Mouse (Mus musculus) midbrain, embryonic 11.5 days (tissue): ENCODE data around the gene Stxbp6. TPM values are rescaled to one million over a fixed set of nuclear protein-coding genes. Genes with fewer than 3 reads are reported as not detected.

ENCODE experiments used
- ATAC-seq: fragments of 200-750 bp; cut with Nextera tagmentation; 2 replicates; pipeline ENCODE4 v1.8.0; 2017; ENCODE audit warnings: moderate TSS enrichment, moderate library complexity; ENCODE audit not compliant: low FRiP score
- DNase-seq: peaks from one replicate; pipeline ENCODE4 v3.0.0; 2015; ENCODE audit warnings: low spot score; ENCODE audit errors: missing footprints
- H3K27ac ChIP-seq: fragments of 300-500 bp; sonication (generic); 2 replicates; pipeline ENCODE4 v1.5.1; 2014; ENCODE audit warnings: low read depth, low read length
- H3K27me3 ChIP-seq: fragments of 300-500 bp; sonication (generic); 2 replicates; pipeline ENCODE4 v1.6.1; 2014; ENCODE audit warnings: mild to moderate bottlenecking, low read length, moderate library complexity, mixed read lengths; ENCODE audit not compliant: control insufficient read depth, insufficient read depth
- H3K36me3 ChIP-seq: fragments of 300-500 bp; sonication (generic); 2 replicates; pipeline ENCODE4 v1.6.1; 2014; ENCODE audit warnings: mild to moderate bottlenecking, low read length, moderate library complexity, mixed read lengths; ENCODE audit not compliant: control insufficient read depth, insufficient read depth
- H3K4me1 ChIP-seq: fragments of 300-500 bp; sonication (generic); 2 replicates; pipeline ENCODE4 v1.6.1; 2014; ENCODE audit warnings: low read length; ENCODE audit not compliant: control insufficient read depth, insufficient read depth
- H3K4me2 ChIP-seq: fragments of 300-500 bp; sonication (generic); 2 replicates; pipeline ENCODE4 v1.6.1; 2014; ENCODE audit warnings: mild to moderate bottlenecking, moderate library complexity
- H3K4me3 ChIP-seq: fragments of 300-500 bp; sonication (generic); 2 replicates; pipeline ENCODE4 v1.5.1; 2014; ENCODE audit warnings: low read depth, low read length
- H3K9ac ChIP-seq: fragments of 300-500 bp; sonication (generic); 2 replicates; pipeline ENCODE4 v1.6.1; 2014; ENCODE audit warnings: low read length
- H3K9me3 ChIP-seq: fragments of 300-500 bp; sonication (generic); 2 replicates; pipeline ENCODE4 v1.6.1; 2016; ENCODE audit warnings: low read length; ENCODE audit not compliant: control insufficient read depth
- WGBS: fragments of 180-500 bp; shearing (Covaris S2); extraction: QIAGEN DNeasy Blood & Tissue Kit; methylation state at CpG from one replicate; pipeline ENCODE4 v1.1.7; 2014; 5-methylcytosine and 5-hydroxymethylcytosine counted together
- polyA plus RNA-seq: library from polyadenylated mRNA; unstranded; fragments of >200 nt; fragmentation: Nextera tagmentation; extraction: Ambion mirVana; gene quantifications from 2 replicates; pipeline ENCODE4 v1.2.1, GENCODE M21; 2014

The Stxbp6 gene
- polyA plus RNA-seq, 1 experiment from 2014 or later: 21.3 TPM

DNA sequence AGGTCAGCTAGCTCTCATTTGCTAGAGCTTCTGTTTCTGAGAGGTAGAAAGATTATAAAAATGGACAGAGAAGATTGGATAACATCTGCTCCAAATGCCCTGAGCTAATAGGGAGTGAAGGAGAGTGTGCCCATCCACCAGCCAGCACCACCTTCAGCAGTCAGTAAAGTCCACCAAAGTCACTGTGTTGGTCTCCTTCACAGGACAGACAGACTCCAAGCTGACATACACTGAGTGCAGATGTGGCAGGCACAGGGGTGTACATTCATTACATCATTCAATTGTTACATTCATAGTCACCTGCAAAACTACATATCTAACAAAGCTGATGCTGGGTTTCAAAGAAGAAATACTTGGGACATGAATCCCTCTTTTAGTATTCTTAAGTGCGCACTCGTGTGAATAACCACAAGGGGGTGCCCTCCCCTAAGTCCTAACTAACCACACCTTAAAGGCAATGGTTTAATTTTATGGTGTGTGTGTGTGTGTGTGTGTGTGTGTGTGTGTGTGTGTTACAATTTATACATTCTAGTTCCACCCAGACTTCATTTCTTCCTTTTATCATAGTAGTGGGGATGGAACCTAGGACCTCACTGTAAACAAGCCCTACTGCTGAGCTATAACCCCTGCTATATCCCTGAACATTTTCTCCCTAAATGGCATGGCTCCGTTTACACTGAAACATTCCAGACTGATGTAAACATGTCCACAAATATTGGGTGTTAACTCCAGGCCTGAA is 225.9 kb downstream of the Stxbp6 start:
- no peaks in the 10 kb centered on the region for H3K36me3 ChIP-seq
- ATAC-seq (peak; percentile 63), DNase-seq (peak; percentile 91)
- no peak overlapping the region for H3K27ac ChIP-seq
- H3K4me1 ChIP-seq: no peaks in the 10 kb centered on the region
- 47% methylated on average over 3 of the region's 3 CpGs for WGBS
- H3K27me3 ChIP-seq: no peaks in the 10 kb centered on the region
- no peak overlapping the region for H3K4me3 ChIP-seq
- H3K9ac ChIP-seq: no peak overlapping the region
- H3K4me2 ChIP-seq: no peak overlapping the region
- H3K9me3 ChIP-seq: no peaks in the 10 kb centered on the region

DNA sequence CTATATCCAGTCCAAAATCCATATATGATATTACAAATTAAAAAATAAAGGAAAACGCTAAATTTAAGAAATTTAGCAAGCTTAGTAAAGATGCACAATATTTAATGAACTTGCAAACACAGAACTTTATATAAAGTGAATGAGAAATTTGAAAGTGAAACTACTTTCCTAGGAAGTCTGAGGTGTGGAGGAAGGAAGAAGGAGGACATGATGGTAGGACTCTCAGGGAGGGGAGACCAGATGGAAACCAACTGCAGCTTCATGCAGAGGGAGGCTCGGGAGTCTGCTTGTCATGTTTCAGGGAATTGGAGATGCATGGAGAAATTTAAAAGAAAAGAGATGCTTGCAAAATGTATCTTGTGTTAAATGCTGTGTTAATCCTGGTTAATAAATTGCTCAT is 233.9 kb downstream of the Stxbp6 start:
- H3K4me1 ChIP-seq: no peaks in the 10 kb centered on the region
- WGBS: 86% methylated on average over 2 of the region's 2 CpGs
- no peaks in the 10 kb centered on the region for H3K9me3 ChIP-seq
- H3K9ac ChIP-seq: no peak overlapping the region
- DNase-seq: no peak
- H3K27ac ChIP-seq: no peak overlapping the region
- ATAC-seq: no peak
- no peaks in the 10 kb centered on the region for H3K36me3 ChIP-seq
- H3K4me2 ChIP-seq: no peak overlapping the region
- no peaks in the 10 kb centered on the region for H3K27me3 ChIP-seq
- no peak overlapping the region for H3K4me3 ChIP-seq

DNA sequence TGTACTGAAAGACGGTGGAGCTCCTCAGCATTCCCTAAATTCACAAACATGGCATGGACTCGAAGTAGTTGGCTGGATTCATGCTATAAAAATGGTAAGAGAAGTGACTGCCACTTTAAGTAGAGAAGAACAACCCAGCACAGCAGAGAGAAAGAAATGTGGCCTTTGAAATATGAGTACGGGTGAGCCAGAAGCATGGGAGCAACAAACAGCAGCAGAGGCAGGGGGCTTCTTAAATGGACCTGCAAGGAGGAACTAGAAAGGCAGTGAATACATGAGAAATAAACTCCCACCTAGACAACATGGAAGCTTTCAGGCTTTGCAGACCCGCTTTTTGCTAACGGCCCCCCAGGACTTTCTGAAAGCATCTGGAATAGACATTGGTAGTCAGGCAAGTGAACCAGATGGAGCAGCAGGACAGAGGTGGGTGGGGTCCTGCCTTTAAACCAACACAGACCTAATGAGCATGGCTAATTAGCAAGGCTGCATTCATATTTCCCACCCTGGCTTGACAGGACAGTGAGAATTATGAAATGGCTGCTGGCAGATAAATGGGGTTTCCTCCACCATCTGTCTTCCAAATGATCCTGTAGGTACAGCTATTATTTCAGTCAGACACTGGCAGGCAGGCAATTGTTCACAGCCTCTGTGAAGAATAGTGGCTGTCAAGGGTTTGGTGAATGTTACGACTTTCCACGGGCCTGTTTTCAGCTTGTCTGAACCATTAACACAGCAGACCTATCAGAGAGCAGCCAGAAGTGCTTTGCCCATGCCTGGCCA is 234.7 kb downstream of the Stxbp6 start:
- Histone ChIP-seq H3K4me3 (no peak overlapping the region), H3K4me2 (no peak overlapping the region), H3K27me3 (no peaks in the 10 kb centered on the region), H3K4me1 (no peaks in the 10 kb centered on the region), H3K9ac (no peak overlapping the region), H3K36me3 (no peaks in the 10 kb centered on the region), H3K27ac (no peak overlapping the region), H3K9me3 (no peaks in the 10 kb centered on the region)
- ATAC-seq (peak; percentile 63; the same call in 1 of the 2 replicates), DNase-seq (no peak)
- WGBS: 44% methylated on average over 7 of the region's 7 CpGs

DNA sequence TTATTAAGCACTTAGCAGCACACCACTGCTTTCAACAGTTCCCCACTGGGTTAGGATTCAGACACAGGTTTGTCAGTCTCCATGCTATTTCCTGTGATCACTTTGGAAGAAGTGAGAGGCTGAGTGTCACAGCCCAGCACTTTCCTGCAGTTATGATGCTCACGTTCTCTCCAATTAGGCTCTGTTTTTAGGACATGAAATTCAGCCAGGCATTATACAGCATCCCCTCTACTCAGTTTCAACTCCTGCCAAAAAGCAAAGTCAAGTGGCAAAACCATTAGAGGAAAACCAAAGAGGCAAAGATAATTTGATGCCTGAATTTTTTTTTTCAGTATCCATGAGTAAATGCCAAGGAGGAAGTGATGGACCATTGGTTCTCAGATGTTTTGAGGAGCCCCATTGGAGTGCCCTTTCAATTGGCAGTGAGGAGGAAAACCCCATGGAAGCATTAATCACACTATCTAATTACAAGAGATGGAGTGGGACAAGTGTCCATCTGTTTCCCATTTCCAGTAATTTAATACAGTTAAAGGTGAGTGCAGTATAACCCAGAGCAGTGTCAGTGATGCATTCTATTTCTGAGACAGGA is 238.5 kb downstream of the Stxbp6 start:
- 88% methylated on average over 1 of the region's 1 CpGs for WGBS
- no peak overlapping the region for H3K9ac ChIP-seq
- no peak overlapping the region for H3K4me3 ChIP-seq
- H3K27ac ChIP-seq: no peak overlapping the region
- no peaks in the 10 kb centered on the region for H3K36me3 ChIP-seq
- ATAC-seq (no peak), DNase-seq (no peak)
- H3K4me1 ChIP-seq: no peaks in the 10 kb centered on the region
- H3K4me2 ChIP-seq: no peak overlapping the region
- H3K27me3 ChIP-seq: no peaks in the 10 kb centered on the region
- no peaks in the 10 kb centered on the region for H3K9me3 ChIP-seq

DNA sequence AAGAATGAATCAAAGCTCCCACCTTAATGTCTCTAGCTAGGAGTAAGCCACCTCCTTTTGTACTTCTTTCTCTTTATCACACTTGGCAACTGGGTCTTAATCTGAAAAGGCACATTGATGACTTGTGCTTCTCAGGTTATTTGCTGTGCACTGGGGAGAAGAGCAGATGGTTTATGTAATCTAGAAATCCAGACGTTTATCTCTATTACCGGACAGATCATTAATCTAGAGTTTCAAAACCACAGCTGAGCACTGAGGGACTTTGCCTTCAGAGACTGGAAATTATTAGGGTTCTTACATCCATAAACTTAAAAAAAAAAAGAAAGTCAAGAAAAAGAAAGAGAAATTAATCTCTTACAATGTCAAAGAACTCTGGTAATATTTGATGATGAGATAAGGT is 262.6 kb downstream of the Stxbp6 start:
- no peak overlapping the region for H3K4me3 ChIP-seq
- 88% methylated on average over 2 of the region's 2 CpGs for WGBS
- H3K9me3 ChIP-seq: no peaks in the 10 kb centered on the region
- DNase-seq (no peak), ATAC-seq (no peak)
- no peaks in the 10 kb centered on the region for H3K27me3 ChIP-seq
- no peaks in the 10 kb centered on the region for H3K4me1 ChIP-seq
- no peak overlapping the region for H3K27ac ChIP-seq
- H3K36me3 ChIP-seq: no peaks in the 10 kb centered on the region
- H3K4me2 ChIP-seq: no peak overlapping the region
- no peak overlapping the region for H3K9ac ChIP-seq

DNA sequence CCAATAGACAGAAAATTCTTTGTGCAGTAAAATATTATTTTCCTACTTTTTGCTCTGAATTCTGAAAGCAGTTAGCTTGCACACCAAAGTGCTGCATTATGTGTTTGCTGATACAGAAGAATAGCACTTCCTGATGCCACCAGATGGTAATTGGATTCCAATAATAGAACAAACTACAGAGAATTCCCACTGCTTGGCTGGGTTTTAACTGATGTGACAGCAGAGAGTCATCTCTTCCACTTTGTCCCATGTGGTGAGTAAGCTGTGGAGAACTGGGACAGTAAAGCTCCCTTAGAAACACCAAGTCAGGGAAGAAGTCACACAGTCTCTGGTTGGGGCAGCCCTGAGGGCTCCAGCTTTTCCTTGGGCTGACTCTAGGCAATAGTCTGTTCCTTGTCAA is 270.3 kb downstream of the Stxbp6 start:
- no peak for ATAC-seq

More for the DNA sequence above, 270.3 kb downstream of the Stxbp6 start:
- no peaks in the 10 kb centered on the region for H3K27me3 ChIP-seq
- no peak overlapping the region for H3K9ac ChIP-seq
- no peak for DNase-seq
- no peaks in the 10 kb centered on the region for H3K4me1 ChIP-seq
- H3K4me2 ChIP-seq: no peak overlapping the region
- H3K4me3 ChIP-seq: no peak overlapping the region
- no peaks in the 10 kb centered on the region for H3K9me3 ChIP-seq
- H3K36me3 ChIP-seq: no peaks in the 10 kb centered on the region
- no peak overlapping the region for H3K27ac ChIP-seq
